Mouse (Mus musculus): ENCODE data around the gene Ube2z. TPM values are rescaled to one million over a fixed set of nuclear protein-coding genes. Genes with fewer than 3 reads are reported as not detected.

Ube2z gene
- polyA plus RNA-seq, 1 experiment from 2014 or later = 36.4 TPM

DNA sequence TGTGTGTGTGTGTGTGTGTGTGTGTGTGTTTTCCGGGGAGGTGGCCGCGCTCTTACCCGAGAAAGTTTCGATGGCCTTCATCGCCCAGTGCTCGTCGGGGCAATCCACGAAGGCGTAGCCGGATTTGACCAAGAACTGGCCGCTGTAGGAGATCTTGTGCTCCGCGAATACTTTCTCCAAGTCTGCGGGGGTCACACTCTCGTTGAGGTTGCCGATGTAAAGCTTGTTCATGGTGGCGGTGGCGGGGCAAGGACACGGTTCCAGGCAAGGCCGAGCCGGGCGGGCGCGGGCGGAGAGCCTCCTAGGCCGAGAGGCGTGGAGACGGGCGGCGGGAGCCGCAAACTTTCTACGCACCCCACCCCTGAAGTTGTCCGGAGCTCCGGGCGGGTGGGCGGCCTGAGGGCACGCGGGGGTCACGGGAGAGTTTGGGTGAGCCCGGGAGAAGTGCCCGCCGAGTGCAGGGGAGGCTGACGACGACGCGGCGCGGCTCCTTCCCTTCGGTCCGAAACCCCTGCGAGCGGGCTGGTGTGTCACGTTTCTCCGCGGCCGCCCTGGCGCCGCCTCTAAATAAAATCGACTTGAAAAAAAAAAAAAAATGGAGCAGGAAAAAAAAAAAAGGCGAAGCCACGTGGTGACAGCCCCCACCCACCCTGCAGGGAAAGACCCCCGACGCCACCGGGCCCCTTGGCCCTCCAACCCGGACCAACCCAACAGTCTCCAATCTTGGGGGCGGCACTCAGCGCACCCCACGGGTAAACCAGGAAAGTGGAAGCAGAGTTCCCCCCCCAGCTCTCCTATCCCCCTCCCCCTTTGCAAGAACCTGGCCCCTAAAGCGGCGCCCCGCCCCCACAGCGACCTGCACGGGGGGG lies 59.6 kb downstream of the Ube2z start, which contains the start of gene Igf2bp1:
Gene Igf2bp1 (minus strand): TSS at position 538 of the 869 bp plus-strand sequence.
- Histone ChIP-seq H3K27ac (ENCODE audit: low read depth, low read length) (peak within 1 kb of the TSS; percentile 94), H3K9ac (ENCODE audit: low read depth, low read length) (peak within 1 kb of the TSS; percentile 92), H3K4me2 (replicated peaks; ENCODE audit: low read depth, low read length) (peak within 1 kb of the TSS; percentile 75), H3K36me3 (ENCODE audit: control insufficient read depth, insufficient read depth, low read length) (no peaks in the 10 kb centered on the region; the same call in 1 of the 2 replicates), H3K9me3 (ENCODE audit: control insufficient read depth, low read length) (no peaks in the 10 kb centered on the region), H3K27me3 (ENCODE audit: control insufficient read depth, insufficient read depth, low read length) (no peaks in the 10 kb centered on the region), H3K4me1 (ENCODE audit: control insufficient read depth, insufficient read depth, low read length) (peaks cover 19% of the 10 kb centered on the region), H3K4me3 (ENCODE audit: low read length) (peak within 1 kb of the TSS; percentile 96)
- ATAC-seq (ENCODE audit: low FRiP score, low TSS enrichment) = peak; percentile 58
- WGBS = under 1% methylated on average over 68 of the region's 74 CpGs

DNA sequence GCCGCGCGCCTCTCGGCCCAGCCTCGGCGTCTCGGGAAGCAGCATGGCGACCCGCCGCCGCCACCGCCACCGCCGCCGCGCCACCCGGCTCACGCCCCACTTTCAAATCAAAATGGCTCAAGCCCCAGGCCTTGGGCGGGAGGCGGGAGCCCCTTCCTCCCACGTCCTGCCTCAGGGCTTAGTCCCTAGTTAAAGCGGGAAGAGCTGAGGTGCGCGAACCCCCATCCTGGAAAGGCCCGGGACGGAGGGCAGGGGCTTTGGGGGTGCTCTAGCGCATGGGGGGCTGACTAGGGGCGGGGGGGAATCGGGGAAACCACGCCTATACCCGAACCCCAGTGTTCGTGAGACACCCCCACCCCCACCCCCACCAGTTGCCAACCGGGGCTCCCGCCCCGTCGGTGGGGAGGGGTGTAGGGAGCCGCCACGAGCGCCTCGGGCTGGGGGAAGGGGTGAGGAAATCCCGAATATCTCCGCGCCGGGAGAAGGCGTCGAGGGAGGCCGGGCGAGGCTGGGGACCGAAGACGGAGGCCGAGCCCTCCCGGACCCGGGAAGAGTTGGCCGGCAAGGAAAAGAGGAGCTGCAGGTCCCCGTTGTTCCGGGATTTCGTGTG lies 60.3 kb downstream of the Ube2z start:
- Histone ChIP-seq H3K36me3 (ENCODE audit: control insufficient read depth, insufficient read depth, low read length) (no peaks in the 10 kb centered on the region; the same call in 1 of the 2 replicates), H3K4me3 (ENCODE audit: low read length) (peak overlapping the region; percentile 96), H3K27me3 (ENCODE audit: control insufficient read depth, insufficient read depth, low read length) (no peaks in the 10 kb centered on the region), H3K4me2 (replicated peaks; ENCODE audit: low read depth, low read length) (peak overlapping the region; percentile 75), H3K4me1 (ENCODE audit: control insufficient read depth, insufficient read depth, low read length) (peaks cover 21% of the 10 kb centered on the region), H3K9me3 (ENCODE audit: control insufficient read depth, low read length) (no peaks in the 10 kb centered on the region), H3K27ac (ENCODE audit: low read depth, low read length) (peak overlapping the region; percentile 94), H3K9ac (ENCODE audit: low read depth, low read length) (peak overlapping the region; percentile 92)
- WGBS = 1% methylated on average over 42 of the region's 57 CpGs
- 0 out of 2 replicates have a peak, but pooled peaks have one; percentile 5 for ATAC-seq (ENCODE audit: low FRiP score, low TSS enrichment)

DNA sequence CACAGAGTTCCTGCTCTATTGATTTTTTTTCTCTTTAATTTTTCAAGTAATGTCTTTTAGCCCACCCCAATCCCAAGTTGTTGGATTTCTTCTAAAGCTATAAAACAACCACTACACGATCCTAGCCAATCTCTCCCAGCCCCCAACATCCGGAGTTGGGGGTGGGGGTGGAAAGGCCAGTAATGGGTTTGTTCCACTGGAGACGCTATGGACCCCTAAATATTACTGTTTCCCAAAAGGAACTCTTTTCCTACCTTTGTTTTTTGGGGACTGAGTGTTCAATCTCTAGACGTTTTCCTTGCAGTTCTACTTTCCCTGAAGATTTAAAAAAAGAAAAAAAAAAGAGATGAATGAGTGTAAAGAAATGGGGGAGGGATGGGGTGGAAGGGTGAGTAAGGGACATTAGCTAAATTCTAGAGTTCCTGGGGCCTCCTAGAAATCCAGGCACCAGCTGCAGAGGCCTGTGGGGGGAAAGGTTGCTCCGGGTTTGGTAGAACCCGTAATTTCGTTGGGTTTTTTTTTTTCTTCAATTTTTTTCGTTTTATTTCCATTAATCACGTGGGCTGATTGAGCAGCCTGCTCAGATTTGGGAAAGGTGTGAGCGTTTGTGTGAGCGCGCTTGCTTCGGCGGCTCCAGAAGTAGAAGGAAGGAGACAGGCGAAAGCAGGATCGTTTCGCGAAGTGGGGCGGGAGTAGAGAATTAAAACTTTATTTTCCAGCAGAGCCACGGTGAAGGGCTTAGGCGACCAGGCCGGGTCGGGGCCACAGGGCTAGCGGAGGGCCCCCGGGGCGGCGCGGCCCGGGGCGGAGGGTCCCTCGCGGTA lies 61.0 kb downstream of the Ube2z start:
- Histone ChIP-seq H3K27me3 (ENCODE audit: control insufficient read depth, insufficient read depth, low read length) (no peaks in the 10 kb centered on the region), H3K4me1 (ENCODE audit: control insufficient read depth, insufficient read depth, low read length) (peaks cover 21% of the 10 kb centered on the region), H3K9me3 (ENCODE audit: control insufficient read depth, low read length) (no peaks in the 10 kb centered on the region), H3K4me3 (ENCODE audit: low read length) (peak overlapping the region; percentile 96), H3K36me3 (ENCODE audit: control insufficient read depth, insufficient read depth, low read length) (no peaks in the 10 kb centered on the region; the same call in 1 of the 2 replicates), H3K27ac (ENCODE audit: low read depth, low read length) (peak overlapping the region; percentile 94), H3K9ac (ENCODE audit: low read depth, low read length) (peak overlapping the region; percentile 92), H3K4me2 (replicated peaks; ENCODE audit: low read depth, low read length) (peak overlapping the region; percentile 75)
- no peak for ATAC-seq (ENCODE audit: low FRiP score, low TSS enrichment)
- under 1% methylated on average over 31 of the region's 32 CpGs for WGBS

DNA sequence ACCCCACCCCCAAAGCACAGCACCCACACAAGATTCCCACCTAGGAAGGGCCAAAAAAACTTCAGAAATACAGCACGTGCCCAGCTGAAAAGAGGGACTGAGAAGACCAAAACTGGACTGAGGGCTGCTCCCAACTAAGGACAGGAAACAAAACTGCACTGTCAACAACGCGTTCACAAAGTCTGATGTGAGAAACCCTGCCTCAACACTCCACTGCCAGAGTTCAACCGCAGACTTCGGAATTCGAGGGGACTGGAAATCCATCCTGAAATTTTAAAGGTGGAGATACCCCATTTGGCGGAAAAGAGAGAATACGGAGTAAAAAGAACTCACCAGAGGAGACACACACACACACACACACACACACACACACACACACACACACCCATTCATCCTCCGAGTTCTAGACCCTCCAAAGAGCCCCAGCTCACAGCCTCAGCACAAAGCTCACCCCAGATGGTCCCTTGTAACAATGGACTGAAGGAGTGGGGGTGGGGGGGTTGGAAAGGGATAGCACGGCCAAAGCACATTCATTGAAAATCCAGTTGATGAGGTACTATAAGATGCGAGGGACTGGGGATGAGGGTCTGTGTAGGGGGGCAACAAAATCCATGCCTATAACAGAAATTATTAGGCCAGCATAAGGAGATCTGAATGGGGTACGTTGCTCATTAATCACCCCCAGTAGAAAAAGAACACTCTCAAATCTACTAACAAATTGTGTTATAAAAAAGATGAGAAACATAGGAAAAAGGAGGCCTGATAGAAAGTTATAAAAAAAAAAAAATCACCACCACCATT lies 61.9 kb downstream of the Ube2z start:
- Histone ChIP-seq H3K4me2 (replicated peaks; ENCODE audit: low read depth, low read length) (peak overlapping the region; percentile 75), H3K4me1 (ENCODE audit: control insufficient read depth, insufficient read depth, low read length) (peaks cover 21% of the 10 kb centered on the region), H3K27me3 (ENCODE audit: control insufficient read depth, insufficient read depth, low read length) (no peaks in the 10 kb centered on the region), H3K4me3 (ENCODE audit: low read length) (peak overlapping the region; percentile 96), H3K9me3 (ENCODE audit: control insufficient read depth, low read length) (no peaks in the 10 kb centered on the region), H3K36me3 (ENCODE audit: control insufficient read depth, insufficient read depth, low read length) (no peaks in the 10 kb centered on the region; the same call in 1 of the 2 replicates), H3K9ac (ENCODE audit: low read depth, low read length) (peak overlapping the region; percentile 92), H3K27ac (ENCODE audit: low read depth, low read length) (peak overlapping the region; percentile 94; the same call in 1 of the 2 replicates)
- under 1% methylated on average over 12 of the region's 12 CpGs for WGBS
- no peak for ATAC-seq (ENCODE audit: low FRiP score, low TSS enrichment)

Other genes starting within 250 kb of the Ube2z start
- not detected in 2 replicates for gene Phospho1, start 240.9 kb downstream of the Ube2z start, polyA plus RNA-seq (2014; fragmentation: Nextera tagmentation; extraction: Ambion mirVana)
- gene Gngt2, start 228.2 kb downstream of the Ube2z start, polyA plus RNA-seq (2014; fragmentation: Nextera tagmentation; extraction: Ambion mirVana) = 19.5 and 26.0 TPM in 2 replicates
- gene Abi3, start 222.9 kb downstream of the Ube2z start, polyA plus RNA-seq (2014; fragmentation: Nextera tagmentation; extraction: Ambion mirVana) = 3.9 and 9.8 TPM in 2 replicates
- 0.37 and 0.47 TPM in 2 replicates for gene B4galnt2, start 150.5 kb downstream of the Ube2z start, polyA plus RNA-seq (2014; fragmentation: Nextera tagmentation; extraction: Ambion mirVana)
- gene Igf2bp1, start 59.4 kb downstream of the Ube2z start, polyA plus RNA-seq (2014; fragmentation: Nextera tagmentation; extraction: Ambion mirVana) = 42.1 and 54.2 TPM in 2 replicates
- not detected in 2 replicates for gene Gip, start 40.8 kb downstream of the Ube2z start, polyA plus RNA-seq (2014; fragmentation: Nextera tagmentation; extraction: Ambion mirVana)
- 34.2 and 63.5 TPM in 2 replicates for gene Snf8, start 30.5 kb downstream of the Ube2z start, polyA plus RNA-seq (2014; fragmentation: Nextera tagmentation; extraction: Ambion mirVana)
- 848 and 857 TPM in 2 replicates for gene Atp5g1, start 10.3 kb upstream of the Ube2z start, polyA plus RNA-seq (2014; fragmentation: Nextera tagmentation; extraction: Ambion mirVana)
- not detected in 2 replicates for gene Calcoco2, start 46.6 kb upstream of the Ube2z start, polyA plus RNA-seq (2014; fragmentation: Nextera tagmentation; extraction: Ambion mirVana)
- not detected in 2 replicates for gene Ttll6, start 68.4 kb upstream of the Ube2z start, polyA plus RNA-seq (2014; fragmentation: Nextera tagmentation; extraction: Ambion mirVana)
- not detected in 2 replicates for gene Hoxb13, start 128.9 kb upstream of the Ube2z start, polyA plus RNA-seq (2014; fragmentation: Nextera tagmentation; extraction: Ambion mirVana)
- 30.0 and 41.4 TPM in 2 replicates for gene Hoxb9, start 206.1 kb upstream of the Ube2z start, polyA plus RNA-seq (2014; fragmentation: Nextera tagmentation; extraction: Ambion mirVana)
- 12.7 and 18.6 TPM in 2 replicates for gene Hoxb8, start 216.5 kb upstream of the Ube2z start, polyA plus RNA-seq (2014; fragmentation: Nextera tagmentation; extraction: Ambion mirVana)
- 58.6 and 61.9 TPM in 2 replicates for gene Hoxb7, start 221.2 kb upstream of the Ube2z start, polyA plus RNA-seq (2014; fragmentation: Nextera tagmentation; extraction: Ambion mirVana)
- 44.1 and 53.1 TPM in 2 replicates for gene Hoxb6, start 227.1 kb upstream of the Ube2z start, polyA plus RNA-seq (2014; fragmentation: Nextera tagmentation; extraction: Ambion mirVana)
- gene Hoxb5, start 237.9 kb upstream of the Ube2z start, polyA plus RNA-seq (2014; fragmentation: Nextera tagmentation; extraction: Ambion mirVana) = 22.1 and 24.3 TPM in 2 replicates